Mouse (Mus musculus) mesoderm, embryonic 11.5 days (tissue): ENCODE results near the gene Acox3.
"Not testable (repeated sequence)": the region's sequence is repeated elsewhere in the genome, so short reads cannot be mapped to it uniquely, and the experiment has no call there.

Experiments
- DNase-seq: peaks from one replicate; pipeline ENCODE4 v3.0.0-alpha.2; 2012; ENCODE audit warnings: low read depth, low spot score

Gene Acox3

DNA sequence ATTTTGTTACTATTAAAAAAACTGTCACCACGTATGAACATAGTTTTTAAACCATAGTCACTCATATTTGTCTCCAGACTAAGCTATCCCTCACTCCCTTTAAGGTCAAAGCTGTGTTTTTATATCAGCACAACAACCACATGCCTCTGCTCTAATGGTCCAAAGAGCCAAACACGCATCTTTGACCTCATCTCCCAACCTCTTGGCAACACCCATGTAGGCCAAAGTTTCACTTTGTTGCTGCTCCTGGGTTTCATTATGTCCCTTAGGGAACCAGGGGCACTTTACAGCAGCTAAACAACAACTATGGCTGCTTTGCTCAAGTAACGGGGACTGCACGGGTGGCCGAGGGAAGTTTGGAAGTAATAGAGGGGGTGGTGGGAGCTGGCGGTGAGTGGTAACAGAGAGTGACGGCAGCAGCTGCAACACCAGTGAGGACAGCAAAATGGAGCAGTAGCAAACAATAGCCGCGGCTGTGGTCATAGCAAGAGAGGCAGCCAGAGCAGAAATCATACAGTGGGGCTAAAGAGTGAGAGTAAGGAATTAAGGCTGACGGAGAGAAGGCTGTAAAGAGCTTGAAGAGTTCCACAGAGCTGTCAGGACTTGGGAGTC is 6.3 kb upstream of the Acox3 start:
- no peak for DNase-seq

DNA sequence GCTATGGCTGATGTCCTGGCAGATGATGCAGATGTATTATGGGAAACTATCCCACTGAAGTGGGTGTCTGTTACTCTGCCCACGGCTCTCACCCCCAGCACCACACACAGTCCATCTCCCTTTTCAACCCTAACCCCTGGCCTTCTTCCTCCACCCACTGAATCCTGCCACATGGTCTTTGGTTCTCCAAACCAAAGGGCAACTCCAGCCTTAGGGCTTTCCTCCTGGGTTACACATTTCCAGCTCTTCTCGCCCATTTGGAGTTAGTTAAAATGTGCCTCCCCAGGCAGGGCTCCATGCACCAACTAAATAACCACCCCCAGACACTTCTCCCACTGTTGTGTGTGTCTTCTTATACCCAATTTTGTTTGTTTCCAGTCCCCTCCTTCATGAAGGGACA is 4.4 kb upstream of the Acox3 start:
- DNase-seq = no peak

DNA sequence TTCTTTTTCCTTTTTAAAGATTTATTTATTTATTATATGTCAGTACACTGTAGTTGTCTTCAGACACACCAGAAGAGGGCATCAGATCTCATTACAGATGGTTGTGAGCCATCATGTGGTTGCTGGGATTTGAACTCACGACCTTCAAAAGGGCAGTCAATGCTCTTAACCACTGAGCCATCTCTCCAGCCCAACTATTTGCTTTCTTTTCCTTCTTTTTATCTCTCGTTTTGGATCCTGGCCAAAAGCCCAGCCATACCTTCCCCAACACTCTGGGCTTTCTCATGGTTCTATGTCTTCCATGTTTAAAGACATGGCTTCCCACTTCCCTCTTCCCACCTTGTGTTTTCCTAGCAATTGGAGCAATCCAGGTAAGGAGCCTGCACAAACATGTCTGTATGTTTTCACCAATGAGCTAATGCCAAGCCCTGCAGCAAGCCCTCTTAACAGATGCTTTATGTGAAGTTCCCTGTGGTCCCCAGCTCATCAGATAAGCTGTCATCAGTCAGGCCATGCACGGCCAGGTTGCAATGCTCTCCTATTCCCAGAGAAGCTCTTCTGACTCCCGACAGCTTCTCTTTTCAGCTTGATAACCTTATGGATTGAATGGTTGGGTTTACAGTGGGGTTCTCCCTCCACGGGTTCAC is 3.5 kb upstream of the Acox3 start:
- DNase-seq = no peak

DNA sequence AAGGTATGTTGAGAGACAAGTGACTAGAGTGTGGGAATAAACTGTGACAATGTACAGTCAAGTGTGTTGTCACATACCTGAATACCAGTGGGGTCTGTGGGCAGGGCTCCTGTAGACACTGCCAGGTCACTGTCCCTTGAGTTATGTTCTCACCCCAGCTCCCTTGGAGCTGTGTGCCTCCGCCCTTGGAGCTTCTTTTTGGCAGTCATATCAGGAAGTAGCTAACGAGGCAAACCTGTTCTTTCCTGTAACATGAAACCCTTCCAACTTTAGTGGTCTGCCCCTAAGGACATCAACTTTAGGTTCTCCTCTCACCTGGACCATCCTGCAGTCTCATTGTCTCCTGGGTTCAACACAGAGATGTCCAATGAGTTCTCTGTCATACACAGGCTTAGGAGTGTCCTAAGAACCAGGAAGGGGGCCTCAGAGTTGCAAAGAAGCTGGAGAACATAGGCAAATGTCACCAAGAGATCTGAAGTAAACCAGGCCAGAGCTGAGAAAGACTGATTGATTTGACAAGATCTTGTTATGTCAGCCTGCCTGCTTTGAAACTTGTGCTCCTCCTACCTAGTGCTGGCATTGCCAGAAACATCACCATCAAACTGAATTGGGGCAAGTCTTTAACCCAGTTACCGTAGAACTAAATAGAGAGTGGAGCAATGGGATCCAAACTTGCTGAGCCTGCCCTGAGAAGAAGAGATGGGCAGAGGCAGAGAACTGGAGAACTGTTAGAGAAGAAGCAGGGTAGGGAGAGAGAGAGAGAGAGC is 2.5 kb upstream of the Acox3 start:
- no peak for DNase-seq

DNA sequence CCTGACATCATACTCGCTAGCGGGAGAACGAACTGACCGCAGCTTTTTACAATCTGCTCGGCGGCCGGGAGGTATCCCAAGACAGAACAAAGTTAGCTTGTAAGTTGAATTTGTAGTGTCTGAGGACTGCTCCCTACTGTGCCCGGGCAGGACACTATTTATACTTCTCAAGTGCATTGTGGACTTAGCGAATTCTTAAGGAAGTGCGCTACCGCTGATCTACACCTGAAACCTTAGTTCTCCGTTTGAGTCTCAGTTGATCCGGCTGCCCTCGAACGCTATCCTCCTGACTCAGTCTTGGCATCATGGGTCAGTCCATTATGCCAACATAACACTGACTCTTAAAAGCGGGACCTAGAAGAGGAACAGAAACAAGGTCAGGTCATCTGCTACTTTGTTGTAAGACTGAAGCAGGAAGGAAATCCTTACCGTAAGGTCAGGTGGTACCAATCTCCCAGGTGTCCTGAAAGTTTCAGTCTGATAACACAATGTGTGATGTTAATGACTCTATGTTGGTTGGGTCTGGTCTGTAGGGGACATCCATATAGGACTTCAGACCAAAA is 462 bp downstream of the Acox3 start:
- DNase-seq = no peak

DNA sequence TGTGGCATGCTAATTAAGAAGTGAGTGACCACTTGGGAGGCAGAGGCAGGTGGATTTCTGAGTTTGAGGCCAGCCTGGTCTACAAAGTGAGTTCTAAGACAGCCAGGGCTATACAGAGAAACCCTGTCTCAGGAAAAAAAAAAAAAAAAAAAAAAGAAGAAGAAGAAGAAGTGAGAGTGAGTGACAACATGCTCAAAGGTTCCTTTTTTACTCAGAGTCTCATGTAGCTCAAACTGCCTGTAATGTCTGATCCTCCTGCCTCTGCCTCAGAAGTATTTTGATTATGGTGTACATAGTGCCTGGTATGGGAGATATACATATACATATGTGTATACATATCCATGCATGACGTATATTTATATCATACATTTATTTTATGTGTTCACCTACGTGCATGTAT is 1.4 kb downstream of the Acox3 start:
- DNase-seq = not testable (repeated sequence)

DNA sequence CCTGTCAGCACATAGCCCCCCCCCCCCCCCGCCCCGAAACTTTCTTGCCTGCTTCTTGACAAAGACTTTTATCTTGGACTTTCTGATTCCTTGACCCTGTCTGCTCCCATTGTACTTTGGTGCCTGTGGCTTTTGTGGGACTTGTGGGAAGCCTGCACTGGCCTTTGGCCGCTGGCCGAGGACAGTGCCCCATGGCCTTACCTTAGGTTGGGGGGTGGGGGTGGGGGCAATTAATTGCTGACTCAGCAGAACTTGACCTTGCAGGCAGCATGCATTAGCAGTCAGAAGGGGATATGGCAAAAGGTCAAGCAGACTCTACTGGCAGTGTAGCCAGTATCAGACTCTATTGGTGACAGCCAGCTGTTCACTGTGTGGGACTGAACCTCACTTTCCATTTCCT is 8.7 kb downstream of the Acox3 start:
- no peak for DNase-seq

DNA sequence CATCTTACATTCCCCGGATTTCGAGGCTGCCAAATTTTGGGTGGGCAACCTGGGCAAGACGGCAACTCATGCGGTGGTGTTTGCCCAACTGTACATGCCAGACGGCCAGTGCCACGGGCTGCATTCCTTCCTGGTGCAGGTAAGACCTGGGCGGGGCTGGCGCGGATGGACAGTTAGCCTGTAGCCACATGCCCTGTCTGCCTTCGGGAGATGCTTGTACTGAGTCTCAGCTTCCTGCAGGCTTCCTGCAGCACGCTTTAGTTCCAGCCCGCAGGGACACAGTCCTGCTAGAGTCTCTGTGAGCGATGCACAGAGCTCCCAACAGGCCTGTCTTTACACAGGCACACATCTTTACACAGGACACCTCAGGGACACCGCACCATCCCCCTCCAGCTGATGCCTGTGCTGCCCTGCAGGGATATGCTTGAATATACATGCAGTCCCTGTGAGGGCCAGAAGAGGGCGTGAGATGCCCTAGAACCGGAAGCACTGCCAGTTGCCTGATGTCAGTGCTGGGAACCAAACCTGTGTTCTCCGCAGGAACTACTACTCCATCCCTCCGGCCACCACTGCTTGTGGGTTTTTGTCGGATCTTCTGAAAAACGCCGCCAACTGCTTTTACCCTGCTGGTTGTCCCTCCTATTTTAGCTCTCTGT is 9.4 kb downstream of the Acox3 start:
- peak; percentile 20 for DNase-seq

DNA sequence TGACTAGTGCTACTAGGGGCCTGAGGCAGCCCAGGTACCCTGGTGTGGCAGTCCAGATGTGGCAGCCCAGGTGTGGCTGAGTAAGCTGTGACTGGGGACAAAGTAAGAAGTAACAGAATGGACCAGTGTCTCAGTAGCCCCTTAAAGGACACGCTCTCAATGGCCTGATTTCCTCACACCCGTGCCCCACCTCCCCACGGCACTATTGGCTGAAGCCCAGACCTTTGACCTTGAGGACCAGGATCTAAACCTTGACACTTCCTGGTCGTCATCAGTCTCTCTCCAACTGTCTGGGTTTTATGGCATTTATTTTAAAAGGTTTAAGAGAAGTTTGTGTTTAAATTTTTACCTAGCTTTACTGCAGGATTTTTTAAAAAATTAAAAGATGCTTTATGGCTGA is 10.0 kb downstream of the Acox3 start:
- DNase-seq = no peak

DNA sequence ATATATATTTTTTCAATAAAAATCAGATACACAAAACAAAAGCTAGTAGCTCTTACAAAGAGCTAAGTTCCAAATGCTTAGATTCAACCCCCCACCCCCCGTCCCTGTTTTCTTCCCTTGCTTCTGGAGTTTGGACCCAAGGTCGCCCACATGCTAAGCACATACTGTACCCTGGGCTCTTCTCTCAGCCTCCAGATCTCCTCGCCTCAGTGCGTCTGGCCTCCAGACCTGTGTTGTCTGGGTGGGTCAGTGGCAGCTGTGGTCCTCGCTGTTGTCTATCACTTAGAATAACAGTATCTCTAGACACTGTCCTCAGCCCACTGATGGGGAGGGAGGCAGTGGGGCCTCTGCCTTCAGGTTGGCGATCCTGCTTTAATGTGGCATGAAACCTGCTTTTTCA is 10.4 kb downstream of the Acox3 start:
- DNase-seq = no peak

DNA sequence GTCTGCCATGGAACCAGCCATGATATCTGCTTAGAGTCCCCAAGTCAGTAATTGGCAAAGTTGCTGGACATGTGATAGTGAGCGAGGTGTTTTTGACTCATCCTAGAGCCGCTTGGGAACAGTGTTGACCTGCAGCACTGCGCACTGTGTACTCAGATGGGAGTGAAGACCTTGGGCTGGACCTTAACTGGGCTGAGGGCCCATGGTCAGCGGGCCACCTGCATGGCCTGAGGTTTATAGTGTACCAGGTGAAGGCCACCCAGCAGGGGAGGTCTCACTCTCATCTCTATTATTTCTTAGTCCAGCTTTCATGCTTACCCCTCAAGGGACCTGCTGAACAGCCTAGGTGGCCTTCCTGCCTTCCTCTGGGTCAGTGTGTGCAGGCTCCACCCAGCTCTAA is 11.9 kb downstream of the Acox3 start:
- DNase-seq = no peak

DNA sequence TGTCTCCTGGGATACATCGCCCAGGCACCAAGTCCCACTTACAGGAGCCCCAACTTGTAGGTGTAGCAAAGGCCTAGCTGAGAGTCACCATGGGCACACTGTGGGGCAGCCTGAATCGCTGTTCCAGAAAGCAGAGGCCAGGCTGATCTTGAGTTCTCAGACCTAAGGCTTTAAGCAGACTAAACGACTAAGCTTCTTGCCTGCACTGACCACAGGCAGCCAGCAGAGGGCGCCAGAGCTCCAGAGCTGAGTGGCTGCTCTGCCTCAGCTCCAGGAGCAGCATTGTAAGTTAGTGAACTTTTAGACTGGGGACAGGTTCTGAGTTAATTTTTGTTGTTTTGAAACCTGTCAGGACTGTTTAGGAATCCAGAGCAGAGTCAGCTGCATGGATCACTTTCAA is 12.9 kb downstream of the Acox3 start:
- peak; percentile 83 for DNase-seq

DNA sequence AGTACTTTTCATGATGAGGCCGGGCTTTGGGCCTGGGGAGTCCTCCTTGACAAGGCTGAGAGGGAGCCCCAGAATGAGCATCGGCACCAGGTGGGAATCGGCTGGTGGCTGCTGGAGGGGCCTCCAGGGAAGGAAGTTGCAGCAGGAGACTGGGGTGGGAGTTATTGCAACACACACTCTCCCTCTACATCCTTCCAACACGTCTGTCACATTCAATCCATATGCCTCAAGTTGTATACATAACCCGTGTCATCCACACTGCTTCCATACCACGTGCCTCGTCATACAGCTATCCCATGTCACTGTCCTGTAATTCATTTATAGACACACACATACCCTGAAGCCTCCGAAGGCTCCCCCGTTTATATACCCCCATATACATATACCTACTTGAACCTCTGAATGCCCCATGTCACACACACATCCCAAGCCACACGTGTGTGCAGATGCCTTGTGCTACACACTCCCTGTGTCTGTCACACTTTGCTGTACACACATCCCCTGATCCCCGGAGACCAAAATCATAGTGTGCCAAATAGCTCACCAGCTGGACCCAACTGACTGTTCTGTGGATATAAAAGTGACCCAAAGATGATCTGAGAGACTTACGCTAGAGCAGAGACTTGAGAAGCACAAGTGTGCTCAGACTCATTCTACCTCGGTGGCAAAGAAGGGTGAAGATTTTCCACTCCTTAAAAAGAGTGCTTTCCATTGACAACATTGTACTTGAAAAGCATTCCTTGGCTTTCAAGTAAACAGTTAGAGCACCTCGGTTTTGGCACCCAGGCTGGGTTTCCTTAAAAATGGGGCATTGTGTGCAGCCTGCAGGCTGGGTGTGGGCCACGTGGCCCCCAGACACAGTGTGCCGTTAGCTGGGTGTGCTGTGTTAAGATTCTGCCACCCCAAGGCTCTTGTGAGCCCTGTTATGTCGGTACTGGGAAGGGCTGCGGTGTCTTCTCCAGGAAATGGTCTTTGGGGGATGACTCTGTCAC is 13.6 kb downstream of the Acox3 start:
- DNase-seq = no peak

DNA sequence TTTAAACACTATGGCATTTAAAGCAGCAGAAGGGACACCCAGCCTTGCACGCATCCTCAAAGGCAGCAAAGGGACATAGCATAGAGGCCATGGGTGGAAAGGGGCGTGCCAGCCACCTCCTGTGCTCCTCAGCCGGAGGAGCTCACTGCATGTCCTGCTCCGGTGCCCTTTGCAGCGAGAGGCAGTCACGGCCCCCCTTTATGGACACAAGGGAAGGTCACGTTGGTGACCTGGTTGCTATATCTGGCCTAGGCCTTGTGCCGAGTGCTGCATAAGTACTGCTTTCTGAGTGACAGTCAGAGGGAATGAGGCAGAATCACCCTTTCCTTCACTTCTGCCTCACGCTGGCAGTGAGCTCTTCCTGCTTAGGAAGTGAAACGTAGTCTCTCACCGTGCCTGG is 17.4 kb downstream of the Acox3 start:
- DNase-seq = no peak

DNA sequence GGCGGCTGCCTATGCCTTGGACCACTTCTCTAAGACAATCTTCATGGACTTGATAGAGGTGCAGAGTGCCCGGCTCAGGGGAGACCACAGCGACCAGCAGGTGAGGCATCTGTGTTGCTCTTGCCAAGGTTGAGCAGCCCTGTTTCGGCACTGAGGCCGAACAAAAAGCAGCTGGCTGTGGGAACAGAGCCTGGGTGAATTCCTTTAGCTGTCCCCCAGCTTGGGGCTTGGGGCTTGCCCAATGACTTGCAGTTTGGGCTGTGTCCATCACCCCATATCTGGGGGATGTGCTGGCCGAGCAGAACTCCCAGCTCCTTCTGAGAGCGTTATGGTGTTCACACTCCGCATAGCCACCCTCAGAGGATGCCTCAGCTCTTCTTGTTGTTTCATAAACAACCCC is 18.7 kb downstream of the Acox3 start:
- no peak for DNase-seq

DNA sequence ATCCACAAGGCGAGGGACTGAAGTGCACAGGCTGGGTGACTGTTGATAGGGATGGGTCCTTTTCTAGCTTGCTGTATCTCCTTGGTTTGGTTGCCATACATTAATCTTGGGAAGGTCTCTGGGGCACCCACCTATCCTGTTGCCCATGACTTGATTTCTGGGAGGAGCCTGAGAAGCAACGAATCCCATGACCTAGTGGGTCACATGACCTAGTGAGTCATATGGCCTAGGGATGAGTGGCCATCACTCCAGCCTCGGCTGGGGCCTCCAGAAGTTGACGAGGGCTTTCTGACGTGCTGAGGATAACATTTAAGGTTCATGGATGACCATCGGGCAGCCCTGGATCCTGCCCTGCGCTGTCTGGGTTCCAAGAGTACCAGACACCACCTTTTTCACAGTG is 22.5 kb downstream of the Acox3 start:
- DNase-seq = no peak

DNA sequence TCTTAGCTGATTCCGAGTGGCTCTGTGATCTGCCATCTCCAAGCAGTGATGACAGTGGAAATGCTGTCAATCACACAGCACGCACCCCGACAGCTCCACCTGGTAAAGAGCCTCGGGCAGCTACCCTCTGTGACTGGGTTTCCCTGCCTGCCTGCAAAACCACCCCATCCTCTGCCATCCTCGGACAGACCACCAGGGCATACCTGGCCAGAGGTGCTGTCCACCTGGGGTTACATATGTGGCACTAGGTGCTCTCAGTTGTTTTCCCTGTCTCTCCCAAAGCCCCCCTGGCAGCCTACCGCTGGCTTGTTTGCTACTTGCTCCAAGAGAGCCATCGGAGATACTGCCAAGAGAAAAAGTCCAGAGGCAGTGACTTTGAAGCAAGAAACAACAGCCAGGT is 24.0 kb downstream of the Acox3 start:
- DNase-seq = no peak

DNA sequence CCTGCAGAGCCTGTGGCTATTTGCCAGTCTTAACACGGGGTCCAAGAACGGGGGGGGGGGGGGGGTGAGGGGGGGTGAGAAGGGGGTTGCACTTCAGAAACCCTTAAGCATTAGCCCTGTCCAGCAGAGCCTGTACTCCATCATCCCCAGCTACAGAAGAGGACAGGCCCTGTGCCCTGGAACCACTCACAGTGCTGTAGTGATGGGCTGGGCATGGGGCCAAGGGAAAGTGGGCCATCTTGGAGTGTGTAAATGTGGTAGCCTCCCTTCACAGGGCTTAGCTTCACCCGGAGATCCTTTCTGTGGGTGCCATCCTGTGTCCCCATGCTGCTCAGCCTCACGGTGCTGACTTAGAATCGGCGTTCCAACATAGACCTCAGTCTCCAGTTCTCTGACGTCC is 24.9 kb downstream of the Acox3 start:
- no peak for DNase-seq

DNA sequence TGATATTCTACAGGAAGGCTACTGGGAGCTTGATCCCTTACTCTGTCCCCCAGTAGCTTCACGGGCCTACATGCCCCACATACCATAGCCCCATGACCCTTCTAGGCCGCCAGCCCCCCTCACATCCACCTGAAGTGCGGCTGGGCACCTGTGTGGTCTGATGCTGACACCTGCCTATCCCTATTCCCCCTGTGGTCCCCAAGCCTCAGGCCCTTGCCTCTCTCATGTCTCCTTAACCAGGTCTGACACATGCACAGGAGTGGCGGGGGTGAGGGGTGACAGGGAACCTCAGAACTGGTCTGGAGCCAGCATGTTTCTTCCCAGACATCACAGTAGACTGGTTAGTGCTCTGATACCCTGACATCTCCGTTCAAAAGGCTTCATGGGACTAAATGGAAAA is 25.7 kb downstream of the Acox3 start:
- DNase-seq = no peak

DNA sequence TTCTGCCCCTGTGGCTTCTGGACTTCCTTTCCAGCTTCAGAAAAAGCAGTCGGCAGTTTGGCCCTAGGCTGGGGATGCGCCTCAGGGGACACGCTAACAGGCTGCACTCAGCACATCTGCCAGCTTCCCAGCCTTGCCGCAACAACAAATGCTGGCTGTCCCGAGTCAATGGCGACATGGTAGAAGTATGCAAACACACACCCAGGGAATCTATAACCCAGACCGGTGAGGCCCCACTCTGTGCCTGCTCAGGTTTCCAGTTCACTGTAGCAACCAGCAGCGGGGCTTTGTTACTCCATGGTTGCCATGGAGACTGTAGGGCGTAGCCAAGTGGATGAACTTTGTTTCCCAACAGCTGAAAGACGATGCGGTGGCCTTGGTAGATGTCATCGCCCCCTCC is 26.5 kb downstream of the Acox3 start:
- DNase-seq = peak; percentile 88

DNA sequence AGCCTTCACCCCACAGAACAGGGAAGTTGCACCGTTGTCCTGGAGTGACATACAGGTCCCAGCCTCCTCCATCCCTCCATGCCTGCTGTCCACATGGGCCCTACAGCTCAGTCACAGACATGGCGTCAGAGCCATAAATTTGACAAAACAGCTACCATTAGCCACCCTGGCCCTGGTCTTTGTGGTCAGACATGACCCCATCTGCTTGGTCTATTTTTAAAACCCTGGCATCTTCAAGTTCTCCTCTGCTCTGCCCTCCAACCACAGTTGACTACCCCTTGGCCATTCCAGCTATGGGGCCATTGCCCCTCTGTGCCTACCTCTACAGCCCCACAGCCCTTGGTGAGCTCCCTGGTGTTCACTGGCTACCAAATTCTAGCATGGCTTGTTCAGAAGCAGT is 27.1 kb downstream of the Acox3 start:
- no peak for DNase-seq
